Mouse (Mus musculus) T-helper 17 cell (primary cell): ENCODE measurements at regions not wholly inside any gene's neighbourhood (a gene's known extent, or its start where the extent isn't known, plus 50 kb on each side); places are given as distances from the start of the nearest gene placed in this dataset.

Experiments used
- in situ Hi-C, 2 experiments: fragments of 300-600 bp; cut with MboI, MseI; formaldehyde crosslinking; loops; 1 replicate in 1 of 2; 2 replicates in 1 of 2; pipeline ENCODE4 v1.15.1; 2025; ENCODE audit warnings: high pct_unique_total_duplicates in 2 of 2

DNA sequence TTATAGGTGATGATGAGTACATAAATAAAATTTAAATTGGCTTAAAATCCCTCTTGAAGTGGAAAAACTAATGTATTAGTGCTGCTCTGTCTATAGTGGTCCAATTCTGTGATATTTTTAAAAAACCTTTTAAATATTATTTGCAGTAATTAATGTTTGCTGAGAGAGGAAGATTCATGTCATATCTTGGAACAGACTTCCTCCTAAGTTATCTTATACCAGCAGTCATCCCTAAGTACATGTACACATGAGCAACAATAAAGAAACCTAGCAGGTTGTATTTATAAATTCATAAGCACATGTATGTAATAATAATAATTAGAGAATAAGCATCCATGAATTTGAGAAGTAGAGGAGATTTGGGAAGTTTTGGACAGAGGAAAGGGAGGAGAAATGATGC is 135.7 kb upstream of the Cpxcr1 start:
- in situ Hi-C loops, result loop anchor here in 1 of 2 experiments (10.0 kb wide), 1 partner anchor 258 kb away; no protein-coding TSS in a partner anchor
